1 mouse cellular context compared by ENCODE assay signal in the genomic region with DNA sequence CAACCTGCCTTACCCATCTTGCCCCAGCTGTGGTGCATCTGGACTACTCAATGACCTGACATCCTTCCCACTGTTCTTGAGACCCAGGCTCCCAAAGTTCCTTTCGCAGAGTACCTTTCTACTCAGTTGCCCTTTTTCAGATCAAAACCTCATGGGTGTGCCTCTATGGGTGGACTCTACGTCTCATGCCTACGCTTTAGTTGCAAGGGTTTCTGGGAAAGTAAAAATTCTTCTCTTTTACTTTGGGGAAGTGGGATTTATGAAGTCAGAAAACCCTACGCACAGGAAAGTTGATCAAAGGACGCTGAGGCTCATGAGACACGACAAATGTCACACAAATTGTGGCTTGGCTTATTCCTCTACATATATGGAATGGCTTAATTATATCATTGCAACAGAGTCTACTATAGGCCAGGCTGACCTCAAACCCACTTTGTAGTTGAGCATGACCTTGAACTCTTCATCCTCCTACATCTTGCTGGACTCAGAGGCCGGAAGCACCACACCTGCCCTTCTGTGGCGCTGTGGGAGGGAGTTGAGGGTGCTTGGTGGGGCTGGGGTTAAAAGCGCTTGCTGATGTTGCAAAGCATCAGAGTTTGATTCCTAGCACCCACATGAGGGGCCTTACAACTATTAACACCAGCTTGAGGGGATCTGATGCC.
TF ChIP-seq lines count a peak whose summit lies in the region.

No protein-coding gene starts in this region.

TF ChIP-seq in CH12.LX, 34 proteins besides CTCF, POLR2A, EP300 and RAD21 (continued from another document):
- peak; percentile 42; the same call in 1 of the 2 replicates for TF ChIP-seq MAZ (IDR thresholded peaks at IDR 0.05; ENCODE audit: low read depth, low read length)
- TF ChIP-seq ZMIZ1 (IDR thresholded peaks at IDR 0.05; ENCODE audit: low read depth, low read length), result peak; percentile 86
- peak; percentile 40; the same call in 1 of the 2 replicates for TF ChIP-seq JUN (IDR thresholded peaks at IDR 0.05; ENCODE audit: insufficient read depth, low read depth, low read length)
- 0 out of 2 replicates have a peak, but pooled peaks have one; percentile 17 for TF ChIP-seq MEF2A (IDR thresholded peaks at IDR 0.05; ENCODE audit: borderline replicate concordance, low read depth, low read length)
- peak; percentile 68 for TF ChIP-seq ETS1 (conservative IDR thresholded peaks at IDR 0.05; ENCODE audit: low read depth, low read length)
- no peak for TF ChIP-seq ZNF384 (IDR thresholded peaks at IDR 0.05; ENCODE audit: low read depth, low read length)
- peak; percentile 94 for TF ChIP-seq CHD1 (IDR thresholded peaks at IDR 0.05; ENCODE audit: low read depth, low read length)
- TF ChIP-seq TCF12 (IDR thresholded peaks at IDR 0.05; ENCODE audit: low read depth, low read length), result peak; percentile 67; the same call in 1 of the 2 replicates
- TF ChIP-seq USF1 (IDR thresholded peaks at IDR 0.05; ENCODE audit: low read depth, low read length), result no peak
- peak; percentile 50; the same call in 1 of the 2 replicates for TF ChIP-seq POLR2AphosphoS2 (IDR thresholded peaks at IDR 0.05; ENCODE audit: low read depth, low read length)
- TF ChIP-seq HCFC1 (IDR thresholded peaks at IDR 0.05; ENCODE audit: low read depth, low read length), result peak; percentile 61
- TF ChIP-seq MYC (IDR thresholded peaks at IDR 0.05; ENCODE audit: low read depth, low read length), result peak; percentile 53; the same call in 1 of the 2 replicates
- TF ChIP-seq ZC3H11A (IDR thresholded peaks at IDR 0.05; ENCODE audit: low read depth, low read length), result no peak
- TF ChIP-seq IRF4 (IDR thresholded peaks at IDR 0.05; ENCODE audit: low read depth, low read length), result peak; percentile 89
